Comparison of ENCODE assay signal across 20 mouse cellular contexts in the genomic region with DNA sequence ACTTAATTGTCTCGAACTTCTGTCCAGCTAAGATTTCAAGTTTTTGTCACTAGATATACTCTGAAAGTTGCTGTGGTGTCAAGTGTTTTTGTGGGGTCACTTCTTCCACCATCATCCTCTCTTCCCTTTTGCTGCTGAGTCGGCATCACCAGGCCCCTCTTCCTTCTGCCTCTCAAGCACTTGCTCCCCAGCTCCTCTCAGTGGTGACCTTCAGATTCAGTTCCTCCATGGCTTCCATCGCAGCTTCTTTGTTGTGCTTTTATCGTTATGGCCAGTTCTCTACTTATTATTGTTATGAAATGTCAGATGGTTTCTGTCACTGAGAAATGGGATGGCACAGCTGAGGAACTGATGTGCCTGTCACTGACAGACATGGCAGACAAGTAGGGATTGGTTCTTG. TPM values are rescaled to one million over a fixed set of nuclear protein-coding genes. Genes with fewer than 3 reads are reported as not detected.
DNase-seq lines count a peak whose midpoint lies in the region; ATAC-seq and TF ChIP-seq lines count a peak whose summit lies in the region.
"Had no signal": no experiment of that assay in that cellular context is flagged by ENCODE, and none has a peak within 500 bp of the region (broad histone marks: within the 10 kb centered on the region; RNA-seq: fewer than 3 reads in every experiment).

No protein-coding gene starts in this region.

- no peak overlapping the region for H3K4me3 ChIP-seq in heart, embryonic 10.5 days
- H3K4me3 ChIP-seq in midbrain, embryonic 13.5 days (replicated peaks), result no peak overlapping the region
- no peak overlapping the region for H3K4me3 ChIP-seq in midbrain, embryonic 10.5 days
- no peak overlapping the region for H3K4me3 ChIP-seq in cerebellum, adult 2 months (replicated peaks; ENCODE audit: insufficient read depth, low read depth, low read length)
- H3K4me3 ChIP-seq: embryonic facial prominence, embryonic 13.5 days; forebrain, embryonic 13.5 days; gastrocnemius, adult 2 months; heart, embryonic 15.5 days had no signal

- no peak overlapping the region for H3K4me2 ChIP-seq in midbrain, embryonic 13.5 days (replicated peaks)
- H3K4me2 ChIP-seq: embryonic facial prominence, embryonic 13.5 days; forebrain, embryonic 13.5 days; heart, embryonic 11.5 days; heart, embryonic 15.5 days had no signal

- WGBS in heart, embryonic 10.5 days, result 81% methylated on average over 4 of the region's 4 CpGs
- WGBS in midbrain, embryonic 13.5 days, result 79% methylated on average over 4 of the region's 4 CpGs
- 86% methylated on average over 4 of the region's 4 CpGs for WGBS in midbrain, embryonic 10.5 days
- 79% methylated on average over 4 of the region's 4 CpGs for WGBS in cerebellum, adult 2 months

- no peak for TF ChIP-seq POLR2A in cerebellum, adult 2 months (IDR thresholded peaks at IDR 0.05; ENCODE audit: borderline replicate concordance, insufficient read depth, low read length)

- DNase-seq in heart, adult 11 months, result peak; percentile 59
- no peak for DNase-seq in heart, embryonic 10.5 days (ENCODE audit: low spot score)
- no peak for DNase-seq in midbrain, embryonic 10.5 days (ENCODE audit: low spot score)
- no peak for DNase-seq in cerebellum, adult 2 months
- DNase-seq in cerebellum, postnatal 36 days, result no peak
- DNase-seq: adrenal gland, postnatal 14 days; cerebellum, adult 18-20 months; cerebellum, postnatal 10 days; gastrocnemius, adult 2 months; gastrocnemius, postnatal 25 days; heart, adult 18-20 months; heart, postnatal 14 days; kidney, adult 11 months had no signal

- H3K4me1 ChIP-seq in heart, embryonic 10.5 days, result no peaks in the 10 kb centered on the region
- no peaks in the 10 kb centered on the region for H3K4me1 ChIP-seq in midbrain, embryonic 13.5 days (replicated peaks)
- no peaks in the 10 kb centered on the region for H3K4me1 ChIP-seq in midbrain, embryonic 10.5 days
- no peaks in the 10 kb centered on the region for H3K4me1 ChIP-seq in cerebellum, adult 2 months (ENCODE audit: control insufficient read depth, insufficient read depth, low read length)
- H3K4me1 ChIP-seq: embryonic facial prominence, embryonic 13.5 days; forebrain, embryonic 13.5 days; heart, embryonic 15.5 days had no signal

- no peak for ATAC-seq in midbrain, embryonic 13.5 days
- ATAC-seq in granulocyte monocyte progenitor cell, adult 5-6 weeks (replicated peaks; ENCODE audit: poor library complexity, severe bottlenecking), result peak; percentile 55
- ATAC-seq: forebrain, embryonic 13.5 days; hindbrain, embryonic 16.5 days had no signal

- peaks cover 69% of the 10 kb centered on the region for H3K36me3 ChIP-seq in heart, embryonic 10.5 days
- peaks cover 68% of the 10 kb centered on the region for H3K36me3 ChIP-seq in midbrain, embryonic 13.5 days
- H3K36me3 ChIP-seq in midbrain, embryonic 10.5 days, result peaks cover 93% of the 10 kb centered on the region

- 0 out of 2 replicates have a peak overlapping the region, but pooled peaks have one; percentile 5 for H3K9ac ChIP-seq in midbrain, embryonic 13.5 days (replicated peaks)
- H3K9ac ChIP-seq: embryonic facial prominence, embryonic 13.5 days; forebrain, embryonic 13.5 days; heart, embryonic 15.5 days had no signal

- H3K27ac ChIP-seq in heart, embryonic 10.5 days, result no peak overlapping the region
- no peak overlapping the region for H3K27ac ChIP-seq in midbrain, embryonic 13.5 days
- no peak overlapping the region for H3K27ac ChIP-seq in midbrain, embryonic 10.5 days (replicated peaks)
- no peak overlapping the region for H3K27ac ChIP-seq in cerebellum, adult 2 months (ENCODE audit: insufficient read depth, low read length)
- H3K27ac ChIP-seq: embryonic facial prominence, embryonic 13.5 days; forebrain, embryonic 13.5 days; heart, embryonic 15.5 days had no signal

- TF ChIP-seq CTCF in cerebellum, adult 2 months (IDR thresholded peaks at IDR 0.05; ENCODE audit: borderline replicate concordance, insufficient read depth, low read depth, low read length), result no peak

- H3K9me3 ChIP-seq in heart, embryonic 10.5 days, result no peaks in the 10 kb centered on the region
- no peaks in the 10 kb centered on the region for H3K9me3 ChIP-seq in midbrain, embryonic 13.5 days
- H3K9me3 ChIP-seq in midbrain, embryonic 10.5 days (replicated peaks), result no peaks in the 10 kb centered on the region
- H3K9me3 ChIP-seq: embryonic facial prominence, embryonic 13.5 days; forebrain, embryonic 13.5 days; heart, embryonic 15.5 days had no signal

- no peaks in the 10 kb centered on the region for H3K27me3 ChIP-seq in heart, embryonic 10.5 days (ENCODE audit: insufficient read depth, poor library complexity, severe bottlenecking)
- H3K27me3 ChIP-seq in midbrain, embryonic 13.5 days, result no peaks in the 10 kb centered on the region
- no peaks in the 10 kb centered on the region for H3K27me3 ChIP-seq in midbrain, embryonic 10.5 days (ENCODE audit: low read depth, poor library complexity, severe bottlenecking)
- no peaks in the 10 kb centered on the region for H3K27me3 ChIP-seq in cerebellum, adult 2 months (ENCODE audit: control insufficient read depth, insufficient read depth, low read length)
- H3K27me3 ChIP-seq: embryonic facial prominence, embryonic 13.5 days; forebrain, embryonic 13.5 days; heart, embryonic 15.5 days had no signal

RNA-seq across cellular contexts. Expression of a gene that starts 17.9 kb away (rescaled TPM):
- 36.9 and 42.1 TPM in 2 replicates for polyA plus RNA-seq in heart, embryonic 10.5 days (2016; fragmentation: Nextera tagmentation; extraction: Ambion mirVana)
- 40.8 and 49.6 TPM in 2 replicates for polyA plus RNA-seq in midbrain, embryonic 13.5 days (2015; fragmentation: Nextera tagmentation; extraction: Ambion mirVana)
- 56.6 and 60.8 TPM in 2 replicates for polyA plus RNA-seq in midbrain, embryonic 10.5 days (2016; fragmentation: Nextera tagmentation; extraction: Ambion mirVana)
- 28.0 and 29.5 TPM in 2 replicates for total RNA-seq in granulocyte monocyte progenitor cell, adult 5-6 weeks (2014; fragmentation: Nextera tagmentation)
- 18.1 and 32.2 TPM in 2 replicates for total RNA-seq in granulocyte monocyte progenitor cell, adult 5-6 weeks (2017)
- polyA plus RNA-seq in cerebellum, adult 2 months (2012; rRNA removed), result 22.4 and 22.7 TPM in 2 replicates

RNA-seq across cellular contexts. Expression of a gene that starts 18.0 kb away (rescaled TPM):
- 30.5 and 35.1 TPM in 2 replicates for polyA plus RNA-seq in heart, embryonic 10.5 days (2016; fragmentation: Nextera tagmentation; extraction: Ambion mirVana)
- polyA plus RNA-seq in midbrain, embryonic 13.5 days (2015; fragmentation: Nextera tagmentation; extraction: Ambion mirVana), result 20.6 and 22.2 TPM in 2 replicates
- 41.6 and 43.4 TPM in 2 replicates for polyA plus RNA-seq in midbrain, embryonic 10.5 days (2016; fragmentation: Nextera tagmentation; extraction: Ambion mirVana)
- total RNA-seq in granulocyte monocyte progenitor cell, adult 5-6 weeks (2014; fragmentation: Nextera tagmentation), result 29.5 and 38.7 TPM in 2 replicates
- total RNA-seq in granulocyte monocyte progenitor cell, adult 5-6 weeks (2017), result 25.3 and 27.0 TPM in 2 replicates
- 19.9 and 21.4 TPM in 2 replicates for polyA plus RNA-seq in cerebellum, adult 2 months (2012; rRNA removed)
